In the genomic region with DNA sequence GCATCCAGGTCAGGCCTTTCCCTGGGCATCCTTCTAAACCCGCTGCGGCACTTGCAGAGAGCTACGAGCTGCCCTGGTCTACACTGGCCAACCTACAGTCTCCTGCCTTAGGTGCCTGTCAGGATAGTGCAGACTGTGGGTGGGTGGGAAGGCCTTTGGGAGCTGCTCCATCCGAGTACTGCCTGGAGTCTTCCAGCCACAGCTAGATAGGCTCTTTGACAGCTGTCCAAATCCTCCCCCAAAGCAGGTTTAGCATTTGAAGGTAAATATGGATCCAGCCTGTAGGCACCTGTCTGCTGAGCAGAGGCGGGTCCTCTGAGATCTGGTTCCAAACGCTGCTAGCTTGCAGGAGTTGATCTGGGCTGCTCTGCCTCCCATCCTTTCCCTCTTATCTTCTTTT, we compare ENCODE assay signal across 10 mouse cellular contexts.
"Had no signal": no experiment of that assay in that cellular context is flagged by ENCODE, and none has a peak within 500 bp of the region (broad histone marks: within the 10 kb centered on the region; RNA-seq: fewer than 3 reads in every experiment).

No protein-coding gene starts in this region.

- ATAC-seq: hindbrain, embryonic 16.5 days; inflammation-experienced regulatory T-cells, adult 6 months; intestine, postnatal 0 days; midbrain, embryonic 16.5 days had no signal

- DNase-seq: kidney, adult 8-10 months; kidney, postnatal 25 days; lung, adult 18-20 months; spleen, adult 18-20 months; thymus, adult 2 months; thymus, postnatal 25 days had no signal
